Mouse (Mus musculus) lung, adult 10 weeks (tissue): Measurements from ENCODE around the gene Mfsd4b5. TPM values are rescaled to one million over a fixed set of nuclear protein-coding genes. Genes with fewer than 3 reads are reported as not detected.

Experiments used
- polyA plus RNA-seq: library from polyadenylated mRNA; stranded (reverse); fragments of 350-450 nt; fragmentation: Illumina TruSeq; extraction: RNeasy Lipid Tissue Mini Kit (QIAGEN cat#74804); gene quantifications from one replicate; pipeline ENCODE4 v1.2.3, GENCODE M21; 2014; ENCODE audit warnings: low read depth, low replicate concordance; ENCODE audit not compliant: insufficient read depth

Mfsd4b5 gene
- polyA plus RNA-seq: 0.20 TPM

DNA sequence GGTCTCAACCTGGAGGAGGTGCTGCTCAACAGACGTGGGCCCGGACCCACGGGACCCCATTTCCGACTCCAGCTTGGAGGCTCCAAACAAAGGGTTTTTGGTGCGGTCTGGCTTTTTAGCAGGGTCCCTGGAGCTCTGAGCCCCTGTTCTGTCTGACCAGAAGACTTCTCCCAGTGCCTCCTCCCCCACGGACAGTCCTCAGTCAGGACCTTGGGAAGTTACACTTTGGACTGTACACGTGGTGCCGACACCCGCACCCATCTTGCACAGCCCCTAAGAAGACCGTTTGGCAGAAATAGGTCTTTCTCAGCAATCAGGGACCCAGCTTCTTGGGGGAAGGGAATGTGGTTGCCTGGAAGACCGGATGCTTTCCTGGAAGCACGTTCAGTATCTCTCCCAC lies at the start of gene Mfsd4b5:
Mfsd4b5 (minus strand) TSS at position 181 of the 400 bp plus-strand sequence.

DNA sequence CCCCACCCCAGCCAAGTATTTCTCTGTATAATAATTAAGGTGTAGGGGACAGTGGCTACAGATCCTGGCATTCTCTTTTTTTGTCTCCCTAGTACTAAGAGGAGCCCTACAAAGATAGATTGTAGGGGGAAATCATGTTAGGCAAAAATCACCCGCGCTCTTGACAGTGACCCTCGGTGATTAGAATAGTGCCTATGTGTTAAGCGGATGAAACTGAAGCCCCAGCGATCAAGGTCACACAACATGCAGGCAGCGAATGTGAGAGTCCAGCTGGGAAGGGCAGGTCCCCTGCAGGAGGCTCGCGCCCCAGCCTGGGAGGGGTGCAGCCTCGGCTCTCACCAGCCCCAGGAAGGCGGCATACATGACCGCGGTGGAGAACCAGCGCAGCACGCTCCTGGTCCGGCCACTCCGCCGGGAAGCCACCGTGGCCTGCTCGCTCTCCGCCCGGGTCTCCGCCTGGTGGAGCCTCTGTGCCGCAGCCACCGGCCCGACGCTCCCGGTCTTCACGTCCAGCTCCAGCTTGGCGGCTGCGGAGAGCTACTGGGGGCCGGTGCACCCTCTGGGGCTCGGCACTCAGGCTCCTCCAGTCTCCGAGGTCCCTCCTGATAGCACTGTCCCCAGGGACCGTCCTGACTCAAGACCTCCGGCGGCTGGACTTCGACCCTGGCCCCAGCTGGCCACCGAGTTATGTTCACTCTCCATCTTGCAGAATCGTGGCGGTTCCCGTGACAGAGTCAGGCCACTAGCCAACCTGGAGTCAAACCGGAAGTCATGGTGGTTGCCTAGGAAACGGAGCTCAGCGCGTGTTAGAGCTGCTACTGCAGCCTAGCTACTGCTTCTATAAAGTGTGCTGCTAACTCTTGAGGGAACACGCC lies 38.3 kb upstream of the Mfsd4b5 start, which contains the start of gene Mfsd4b1:
Mfsd4b1 (minus strand) TSS at position 715 of the 875 bp plus-strand sequence.

GRCm38 (mm10) chr10:39959761-39960440 lies 26.5 kb downstream of the Mfsd4b5 start, which contains the start of gene Mfsd4b3:
TSS of gene Mfsd4b3 (minus strand) at chr10:39960153.

GRCm38 (mm10) chr10:39926616-39927139 lies 59.8 kb downstream of the Mfsd4b5 start, which contains the start of gene Mfsd4b2:
TSS of gene Mfsd4b2 (minus strand) at chr10:39926923.

Other genes with a start within 250 kb of the Mfsd4b5 start
- 1.8 TPM for gene Mfsd4b4, start 87.4 kb downstream of the Mfsd4b5 start, polyA plus RNA-seq
- gene Mfsd4b2, start 59.7 kb downstream of the Mfsd4b5 start, polyA plus RNA-seq: not detected
- 0.81 TPM for gene Mfsd4b3, start 26.5 kb downstream of the Mfsd4b5 start, polyA plus RNA-seq
- 0.87 TPM for gene Mfsd4b1, start 38.6 kb upstream of the Mfsd4b5 start, polyA plus RNA-seq
- 5.3 TPM for gene Slc16a10, start 155.6 kb upstream of the Mfsd4b5 start, polyA plus RNA-seq